Mouse (Mus musculus): Measurements from ENCODE around the gene Kcna7.
"Not testable (repeated sequence)": the region's sequence is repeated elsewhere in the genome, so short reads cannot be mapped to it uniquely, and the experiment has no call there.

Gene Kcna7

DNA sequence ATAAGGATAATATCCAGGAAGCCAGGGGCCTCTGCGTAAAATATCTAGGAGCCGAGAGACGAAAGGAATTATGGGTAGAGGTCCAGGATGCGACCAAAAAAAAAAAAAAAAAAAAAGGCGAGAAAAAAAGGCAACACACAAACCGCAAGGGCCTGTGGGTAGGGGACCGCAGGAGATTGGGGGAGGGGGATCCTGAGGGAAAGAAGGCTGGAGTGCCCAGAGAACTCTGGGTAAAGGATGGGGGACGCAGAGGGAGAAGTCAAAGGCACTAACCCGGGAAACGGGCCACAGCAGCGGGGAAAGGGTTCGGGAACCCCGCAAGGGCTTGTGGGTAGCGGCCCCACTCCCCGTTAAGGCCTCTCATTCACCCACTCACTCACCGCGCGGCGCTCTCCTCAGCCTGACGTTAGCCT, 10.3 kb upstream of the Kcna7 start:
- no peak for DNase-seq (ENCODE audit: low spot score in 2 of 2)

DNA sequence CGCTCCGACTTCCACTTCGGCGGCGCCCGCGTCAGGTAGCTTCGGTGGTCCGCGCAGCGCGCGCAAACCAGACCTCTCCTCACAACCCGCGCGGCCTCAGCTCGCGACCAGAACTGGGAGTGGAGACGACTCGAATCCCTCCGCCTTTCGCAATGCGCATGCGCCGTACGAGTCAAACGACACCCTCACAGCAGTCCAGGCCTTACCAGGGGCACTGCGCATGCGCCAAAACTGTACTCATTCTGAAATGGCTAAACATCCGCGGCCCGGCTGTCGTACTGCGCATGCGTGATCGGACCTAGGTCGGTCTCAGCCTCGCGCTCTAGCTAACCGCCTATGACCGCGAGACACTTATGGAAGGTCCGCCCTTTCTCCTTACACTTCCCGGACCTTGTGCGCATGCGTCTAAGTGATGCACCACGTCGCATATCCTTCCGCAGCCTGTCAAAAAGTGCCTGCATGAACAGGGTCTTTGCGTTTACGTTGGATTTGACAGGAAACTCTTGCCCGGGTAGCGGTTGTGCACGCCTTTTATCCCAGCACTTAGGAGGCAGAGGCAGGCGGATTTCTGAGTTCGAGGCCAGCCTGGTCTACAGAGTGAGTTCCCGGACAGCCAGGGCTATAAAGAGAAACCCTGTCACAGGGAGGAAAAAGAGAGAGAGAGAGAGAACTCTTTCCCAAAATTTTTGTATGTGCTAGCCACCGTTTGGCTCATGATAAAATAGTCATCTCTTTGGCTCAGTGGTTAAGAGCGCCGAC, 9.7 kb upstream of the Kcna7 start, which contains the start of gene Snrnp70:
Snrnp70 (minus strand) TSS at position 165 of the 759 bp plus-strand sequence.
- DNase-seq (ENCODE audit: low spot score in 2 of 2): peak; percentile 99 to 100

DNA sequence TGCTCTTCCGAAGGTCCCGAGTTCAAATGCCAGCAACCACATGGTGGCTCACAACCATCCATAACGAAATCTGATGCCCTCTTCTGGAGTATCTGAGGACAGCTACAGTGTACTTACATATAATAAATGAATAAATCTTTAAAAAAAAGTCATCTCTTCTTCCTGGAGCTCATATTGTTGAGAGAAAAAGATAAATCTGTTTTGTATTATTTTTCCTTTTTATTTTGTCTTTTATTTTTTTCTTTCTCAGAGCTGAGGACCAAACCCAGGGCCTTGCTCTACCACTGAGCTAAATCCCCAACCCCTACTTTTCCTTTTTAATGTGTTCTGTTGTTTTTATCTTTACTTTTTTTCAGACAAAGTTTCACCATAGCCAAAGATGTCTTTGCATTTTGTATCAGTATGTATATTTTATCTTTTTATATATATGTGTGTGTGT, 9.1 kb upstream of the Kcna7 start:
- not testable (repeated sequence) for DNase-seq (ENCODE audit: low spot score in 2 of 2)

DNA sequence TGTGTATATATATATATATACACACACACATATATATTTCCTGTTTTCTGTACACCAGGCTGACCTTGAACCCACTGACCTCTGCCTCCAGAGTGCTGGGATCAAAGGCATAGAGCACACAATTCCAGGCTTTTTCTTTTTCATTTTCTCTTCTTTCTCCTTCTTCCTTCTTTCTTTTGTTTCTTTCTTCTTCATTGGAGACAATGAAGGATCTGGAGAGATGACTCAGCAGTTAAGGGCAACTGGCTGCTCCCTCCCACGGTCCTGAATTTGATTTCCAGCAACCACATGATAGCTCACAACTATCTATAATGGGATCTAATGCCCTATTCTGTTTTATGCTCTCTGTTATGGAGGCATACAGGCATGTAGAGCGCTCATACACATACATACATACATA, 8.7 kb upstream of the Kcna7 start:
- no peak for DNase-seq (ENCODE audit: low spot score in 2 of 2)

DNA sequence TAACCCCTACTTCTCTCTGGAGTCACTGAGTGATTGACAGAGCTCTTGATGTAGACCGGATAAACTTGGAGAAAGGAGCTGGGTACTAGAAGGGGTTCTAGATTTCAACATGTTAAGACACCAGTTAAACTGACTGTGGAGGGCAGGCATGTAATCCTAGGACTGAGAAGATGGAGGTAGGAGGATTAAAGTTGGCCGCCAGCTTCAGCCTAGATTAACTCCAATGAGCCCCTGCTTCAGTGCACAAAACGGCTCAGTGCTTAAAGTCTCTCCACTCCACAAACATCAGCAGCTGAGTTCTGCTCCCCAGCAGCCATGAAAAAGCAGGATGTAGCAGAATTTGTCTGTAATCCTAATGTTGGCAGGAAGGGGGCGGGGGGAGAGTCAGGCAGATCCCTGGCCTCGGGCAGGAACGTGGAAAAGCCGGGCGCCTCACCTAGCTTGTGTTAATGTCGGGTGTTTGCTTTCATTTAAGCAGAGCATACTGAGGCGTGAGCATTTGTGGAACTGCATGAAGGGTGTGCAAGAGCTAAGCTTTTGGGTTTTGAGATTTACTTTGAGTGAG, 3.9 kb upstream of the Kcna7 start:
- no peak for DNase-seq (ENCODE audit: low spot score in 2 of 2)

DNA sequence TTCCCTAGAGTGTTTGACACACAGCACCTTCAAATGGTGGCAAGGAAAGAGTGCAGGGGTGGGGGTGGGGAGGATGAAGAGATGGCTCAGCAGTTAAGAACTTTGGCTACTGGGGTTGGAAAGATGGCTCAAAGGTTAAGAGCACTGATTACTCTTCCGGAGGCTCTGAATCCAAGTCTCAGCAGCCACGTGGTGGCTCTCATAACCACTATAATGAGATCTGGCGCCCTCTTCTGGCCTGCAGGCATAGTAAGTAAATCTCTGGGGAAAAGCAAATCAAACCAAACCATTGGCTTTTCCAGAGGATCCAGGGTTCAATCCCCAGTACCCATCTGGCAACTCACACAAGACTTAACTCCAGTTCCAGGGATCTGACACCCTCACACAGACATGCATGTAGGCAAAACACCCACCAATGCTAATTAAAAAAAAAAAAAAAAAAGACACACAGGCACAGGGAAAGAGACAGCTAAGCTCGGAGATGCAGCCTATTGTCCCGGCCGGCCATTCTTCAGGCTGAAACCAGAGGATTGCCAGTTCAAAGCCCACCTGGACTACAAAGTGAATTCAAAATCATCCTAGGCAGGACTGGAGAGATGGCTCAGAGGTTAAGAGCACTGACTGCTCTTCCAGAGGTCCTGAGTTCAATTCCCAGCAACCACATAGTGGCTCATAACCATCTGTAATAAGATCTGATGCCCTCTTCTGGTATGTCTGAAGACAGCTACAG, 1.8 kb upstream of the Kcna7 start:
- DNase-seq (ENCODE audit: low spot score in 2 of 2): peak; percentile 42 to 84

DNA sequence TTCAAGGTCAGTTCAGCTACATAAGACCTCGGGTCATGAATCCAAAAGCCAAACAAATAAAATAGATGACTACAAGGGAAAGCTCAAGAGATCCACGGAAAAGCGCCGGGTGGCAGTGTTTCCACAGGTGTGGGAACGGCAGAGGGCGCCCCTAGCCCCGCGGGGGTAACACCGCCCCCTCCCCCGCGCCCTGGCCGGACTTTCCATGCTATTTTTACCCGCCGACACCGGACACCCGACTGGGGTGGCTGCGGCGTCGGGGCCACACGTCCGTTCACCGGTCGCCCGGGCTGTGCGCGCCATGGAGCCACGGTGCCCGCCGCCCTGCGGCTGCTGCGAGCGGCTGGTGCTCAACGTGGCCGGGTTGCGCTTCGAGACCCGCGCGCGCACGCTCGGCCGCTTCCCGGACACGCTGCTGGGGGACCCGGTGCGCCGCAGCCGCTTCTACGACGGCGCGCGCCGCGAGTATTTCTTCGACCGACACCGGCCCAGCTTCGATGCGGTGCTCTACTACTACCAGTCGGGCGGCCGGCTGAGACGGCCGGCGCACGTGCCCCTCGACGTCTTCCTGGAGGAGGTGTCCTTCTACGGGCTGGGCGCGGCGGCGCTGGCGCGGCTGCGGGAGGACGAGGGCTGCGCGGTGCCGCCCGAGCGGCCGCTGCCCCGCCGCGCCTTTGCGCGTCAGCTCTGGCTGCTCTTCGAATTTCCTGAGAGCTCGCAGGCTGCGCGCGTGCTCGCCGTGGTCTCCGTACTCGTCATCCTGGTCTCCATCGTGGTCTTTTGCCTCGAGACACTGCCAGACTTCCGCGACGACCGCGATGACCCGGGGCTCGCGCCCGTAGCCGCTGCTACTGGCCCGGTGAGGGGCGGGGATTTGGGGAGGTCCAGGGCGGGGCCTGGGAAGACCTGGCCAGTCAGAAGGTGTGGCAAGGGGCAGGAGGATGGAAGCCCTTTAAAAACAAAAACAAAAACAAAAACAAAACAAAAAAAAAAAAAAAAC, 1.0 kb downstream of the Kcna7 start:
- DNase-seq (ENCODE audit: low spot score in 2 of 2): no peak

DNA sequence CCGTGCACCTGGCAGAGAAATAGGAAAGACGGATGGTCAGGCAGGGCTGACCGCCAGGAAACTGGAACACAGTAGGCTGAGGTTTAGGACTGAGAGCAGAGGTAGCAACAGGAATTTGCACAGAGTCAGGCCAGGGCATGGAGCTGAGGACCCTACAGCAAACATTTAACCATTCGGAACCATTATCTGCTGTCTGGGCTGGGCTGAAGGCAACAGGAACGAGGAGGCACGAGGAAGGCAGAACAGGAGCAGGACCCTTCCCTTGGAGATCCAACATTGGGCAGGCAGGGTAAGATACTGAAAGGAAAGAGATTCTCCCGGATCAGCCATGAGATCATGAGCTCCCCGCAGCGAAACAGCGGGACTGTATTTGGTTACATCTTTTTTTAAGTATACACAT, 2.4 kb downstream of the Kcna7 start:
- no peak for DNase-seq (ENCODE audit: low spot score in 2 of 2)

DNA sequence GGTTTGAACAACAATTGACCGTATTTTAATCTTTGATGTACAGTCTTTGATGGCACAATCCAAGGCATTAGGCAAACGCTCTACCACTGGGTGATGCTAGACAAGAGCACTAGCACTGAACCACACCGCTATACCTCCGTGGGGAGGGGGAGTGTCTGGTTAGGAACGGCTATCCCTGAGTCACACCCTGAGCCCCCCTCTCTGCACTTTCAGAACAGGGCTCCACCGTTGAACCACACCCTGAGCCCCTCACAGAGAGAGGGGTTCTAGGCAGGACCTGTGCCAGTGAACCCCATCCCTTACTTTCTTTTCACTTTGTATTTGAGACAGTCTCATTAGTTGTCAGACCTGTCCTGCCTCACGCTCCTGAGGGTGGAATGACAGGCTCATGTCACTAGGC, 2.9 kb downstream of the Kcna7 start:
- no peak for DNase-seq (ENCODE audit: low spot score in 2 of 2)

DNA sequence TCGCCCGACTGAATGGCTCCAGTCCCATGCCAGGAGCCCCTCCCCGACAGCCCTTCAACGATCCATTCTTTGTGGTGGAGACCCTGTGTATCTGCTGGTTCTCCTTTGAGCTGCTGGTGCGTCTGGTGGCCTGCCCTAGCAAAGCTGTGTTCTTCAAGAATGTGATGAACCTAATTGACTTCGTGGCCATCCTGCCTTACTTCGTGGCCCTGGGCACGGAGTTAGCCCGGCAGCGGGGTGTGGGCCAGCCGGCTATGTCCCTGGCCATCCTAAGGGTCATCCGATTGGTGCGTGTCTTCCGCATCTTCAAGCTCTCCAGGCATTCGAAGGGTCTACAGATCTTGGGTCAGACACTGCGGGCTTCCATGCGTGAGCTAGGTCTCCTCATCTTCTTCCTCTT, 3.5 kb downstream of the Kcna7 start:
- no peak for DNase-seq (ENCODE audit: low spot score in 2 of 2)

DNA sequence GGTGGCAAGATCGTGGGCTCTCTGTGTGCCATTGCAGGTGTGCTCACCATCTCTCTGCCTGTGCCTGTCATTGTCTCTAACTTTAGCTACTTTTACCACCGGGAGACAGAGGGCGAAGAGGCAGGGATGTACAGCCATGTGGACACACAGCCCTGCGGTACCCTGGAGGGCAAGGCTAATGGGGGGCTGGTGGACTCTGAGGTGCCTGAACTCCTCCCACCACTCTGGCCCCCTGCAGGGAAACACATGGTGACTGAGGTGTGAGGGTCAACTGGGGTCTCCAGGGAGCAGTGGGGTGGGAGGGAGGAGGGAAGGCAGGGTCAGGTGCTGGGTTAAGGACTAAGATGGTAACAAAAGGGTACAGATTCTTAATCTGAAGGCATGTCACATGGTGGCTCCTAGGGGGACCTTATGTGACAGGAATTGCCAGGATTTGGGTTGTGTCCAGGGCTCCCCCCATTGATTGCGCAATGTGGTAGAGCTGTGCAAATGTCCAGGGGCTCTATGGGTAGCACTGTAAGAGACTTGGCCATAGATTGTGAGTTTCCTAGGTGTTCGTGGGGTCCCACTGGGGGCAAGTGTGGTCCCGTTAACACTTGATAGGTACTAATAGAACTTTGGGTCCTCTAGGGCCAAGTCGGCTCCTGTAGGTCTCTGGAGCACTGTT, 4.2 kb downstream of the Kcna7 start:
- no peak for DNase-seq (ENCODE audit: low spot score in 2 of 2)

DNA sequence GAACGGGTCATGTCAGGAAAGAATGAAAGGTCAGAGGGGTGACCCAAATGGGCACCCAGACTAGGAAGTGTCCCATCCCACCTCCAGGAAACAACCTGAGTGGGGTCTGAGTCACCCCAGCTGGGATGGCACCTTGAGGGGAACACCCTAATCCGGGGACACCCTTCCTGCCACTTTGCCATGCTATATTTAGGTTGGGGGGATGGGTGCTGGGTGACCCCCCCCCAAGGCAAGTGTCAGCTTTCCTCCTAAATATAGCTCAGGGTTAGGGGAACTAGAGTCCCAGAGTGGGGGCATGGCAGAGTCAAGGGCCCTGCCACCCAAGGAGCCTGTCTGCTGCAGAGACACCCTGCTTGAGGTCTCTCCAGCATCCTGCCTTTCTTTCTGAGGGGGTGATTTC, 7.0 kb downstream of the Kcna7 start:
- DNase-seq (ENCODE audit: low spot score in 2 of 2): no peak

DNA sequence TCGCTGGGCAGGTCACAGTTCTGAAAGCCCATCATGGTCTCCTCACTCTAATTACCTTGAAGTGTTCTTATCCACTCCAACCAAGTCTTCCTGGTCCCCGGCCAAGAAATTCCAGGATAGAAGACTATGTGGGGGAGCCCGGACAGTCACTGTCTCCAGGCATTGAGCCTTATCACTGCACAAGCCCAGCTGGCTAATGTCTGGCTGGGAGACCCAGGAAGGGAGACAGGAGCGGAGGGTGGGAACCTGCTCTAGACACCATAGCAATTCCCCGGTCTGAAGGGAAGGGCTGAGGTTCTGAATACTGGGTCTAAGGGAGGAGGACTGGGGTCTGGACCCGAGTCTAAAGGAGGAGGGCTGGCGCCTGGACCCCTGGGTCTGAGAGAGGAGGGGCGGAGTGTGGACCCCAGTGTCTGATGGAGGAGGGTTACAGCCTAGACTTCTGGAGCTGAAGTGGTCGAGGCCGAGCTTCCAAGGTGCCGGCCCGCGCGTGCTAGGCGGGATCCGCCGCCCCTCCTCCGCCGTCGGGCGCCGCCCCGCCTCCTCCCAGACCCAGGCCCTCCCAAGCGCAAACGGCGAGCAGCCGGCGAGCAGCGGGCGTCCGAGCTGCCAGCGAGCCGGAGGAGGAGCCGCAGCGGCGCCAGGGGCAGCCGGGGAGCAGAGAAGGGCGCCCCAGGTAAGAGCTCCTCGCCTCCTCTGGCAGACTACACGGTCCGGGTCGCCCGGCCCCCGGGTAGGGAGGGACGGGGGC, 7.8 kb downstream of the Kcna7 start, which contains the start of gene Ntf5:
Ntf5 (plus strand) TSS at position 583 of the 751 bp plus-strand sequence.
- no peak for DNase-seq (ENCODE audit: low spot score in 2 of 2)

DNA sequence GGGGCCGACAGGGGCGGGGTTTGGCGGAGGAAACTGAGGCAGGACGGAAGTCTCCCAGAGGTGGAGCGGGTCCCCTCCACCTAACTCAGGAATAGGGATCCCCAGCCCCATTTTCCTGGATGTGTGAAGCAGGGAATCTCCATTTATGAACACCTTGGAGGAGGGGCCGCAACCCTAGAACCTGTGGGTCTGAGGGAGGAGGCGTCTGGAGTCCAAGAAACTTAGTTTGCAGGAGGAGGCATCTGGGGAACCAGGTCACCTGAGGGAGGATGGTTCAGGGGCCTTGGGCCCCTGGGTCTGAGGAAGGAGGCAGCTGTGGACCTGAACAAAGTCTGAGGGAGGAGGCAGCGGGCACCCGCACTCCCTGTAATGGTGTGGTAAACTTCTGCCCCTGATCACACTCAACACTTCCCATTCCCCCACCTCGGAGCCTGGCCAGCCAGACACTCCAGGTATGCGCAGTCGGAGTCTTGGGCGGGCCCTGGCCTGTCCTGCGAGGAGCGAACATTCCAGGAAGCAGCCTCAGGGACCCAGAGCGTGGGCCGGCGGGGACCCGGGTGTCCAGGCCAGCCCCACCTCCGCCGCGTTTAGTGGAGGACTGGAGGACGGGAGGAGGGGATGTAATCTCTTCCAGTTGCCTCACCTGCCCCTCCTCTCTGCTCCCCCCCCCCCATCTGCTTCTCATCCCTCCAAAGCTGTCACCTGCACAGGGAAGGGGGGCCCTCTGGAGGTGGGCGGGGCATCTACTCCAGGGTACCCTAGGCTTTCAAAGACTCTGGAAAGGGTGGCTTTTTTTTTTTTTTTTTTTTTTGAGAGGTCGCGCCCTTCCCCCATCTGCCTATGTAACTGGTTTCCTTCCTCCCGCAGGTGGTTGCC, 8.6 kb downstream of the Kcna7 start:
- DNase-seq (ENCODE audit: low spot score in 2 of 2): no peak

DNA sequence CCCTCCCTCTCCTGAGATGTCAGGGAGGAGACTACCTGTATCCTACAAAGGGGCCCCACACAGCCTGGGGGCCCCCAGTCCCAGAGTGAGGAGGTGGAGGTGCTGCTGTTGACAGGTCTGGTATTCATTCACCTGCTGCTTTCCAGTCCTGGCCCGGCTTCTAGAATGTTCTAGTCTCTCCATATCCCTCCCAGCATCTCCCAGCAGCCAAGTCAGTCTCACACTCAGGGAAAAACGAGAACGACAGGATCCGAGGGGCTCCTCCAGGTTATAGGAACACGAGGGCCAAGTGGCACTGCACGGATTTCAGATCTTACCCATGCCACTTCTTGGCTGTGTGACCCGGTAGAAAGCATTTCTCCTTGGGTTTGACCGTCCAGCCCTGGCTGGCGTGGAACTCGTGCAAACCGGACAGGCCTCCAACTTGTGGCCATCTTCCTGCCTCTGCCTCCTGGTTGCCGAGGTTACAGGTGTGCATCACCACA, 9.3 kb downstream of the Kcna7 start:
- no peak for DNase-seq (ENCODE audit: low spot score in 2 of 2)

DNA sequence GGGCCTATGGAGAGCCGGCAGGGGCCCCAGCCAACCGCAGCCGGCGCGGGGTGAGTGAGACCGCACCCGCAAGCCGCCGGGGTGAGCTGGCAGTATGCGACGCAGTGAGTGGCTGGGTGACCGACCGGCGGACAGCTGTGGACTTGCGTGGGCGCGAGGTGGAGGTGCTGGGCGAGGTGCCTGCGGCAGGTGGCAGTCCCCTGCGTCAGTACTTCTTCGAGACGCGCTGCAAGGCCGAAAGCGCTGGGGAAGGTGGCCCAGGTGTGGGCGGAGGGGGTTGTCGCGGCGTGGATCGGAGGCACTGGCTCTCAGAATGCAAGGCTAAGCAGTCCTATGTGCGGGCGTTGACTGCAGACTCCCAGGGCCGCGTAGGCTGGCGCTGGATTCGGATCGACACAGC, 10.2 kb downstream of the Kcna7 start:
- DNase-seq (ENCODE audit: low spot score in 2 of 2): no peak

DNA sequence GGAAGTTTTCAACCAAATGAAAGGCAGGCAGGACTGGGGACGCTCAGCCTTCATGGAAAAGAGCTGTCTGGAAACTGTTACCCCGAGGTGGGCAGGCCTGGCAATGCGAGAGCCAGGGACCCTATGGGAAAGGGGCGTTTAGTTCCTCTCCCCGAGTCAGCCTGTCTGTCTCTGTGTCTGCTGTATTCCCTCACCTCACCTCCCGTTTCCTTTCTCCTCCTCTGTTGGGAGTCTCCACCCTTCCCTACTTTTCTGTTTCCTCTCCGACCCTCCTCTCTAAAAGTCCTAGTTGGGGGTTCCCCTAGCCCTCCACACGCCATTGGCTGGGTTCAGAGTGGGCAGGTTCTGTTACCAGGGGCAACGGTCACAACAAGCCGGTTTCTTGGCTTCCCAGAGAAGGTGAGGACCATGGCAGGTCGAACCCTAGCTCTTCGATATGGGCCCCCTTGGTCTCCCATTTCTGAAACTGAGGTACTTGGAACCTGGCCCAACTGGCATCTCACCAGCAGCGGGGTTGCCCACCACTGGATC, 12.6 kb downstream of the Kcna7 start:
- DNase-seq (ENCODE audit: low spot score in 2 of 2): no peak

DNA sequence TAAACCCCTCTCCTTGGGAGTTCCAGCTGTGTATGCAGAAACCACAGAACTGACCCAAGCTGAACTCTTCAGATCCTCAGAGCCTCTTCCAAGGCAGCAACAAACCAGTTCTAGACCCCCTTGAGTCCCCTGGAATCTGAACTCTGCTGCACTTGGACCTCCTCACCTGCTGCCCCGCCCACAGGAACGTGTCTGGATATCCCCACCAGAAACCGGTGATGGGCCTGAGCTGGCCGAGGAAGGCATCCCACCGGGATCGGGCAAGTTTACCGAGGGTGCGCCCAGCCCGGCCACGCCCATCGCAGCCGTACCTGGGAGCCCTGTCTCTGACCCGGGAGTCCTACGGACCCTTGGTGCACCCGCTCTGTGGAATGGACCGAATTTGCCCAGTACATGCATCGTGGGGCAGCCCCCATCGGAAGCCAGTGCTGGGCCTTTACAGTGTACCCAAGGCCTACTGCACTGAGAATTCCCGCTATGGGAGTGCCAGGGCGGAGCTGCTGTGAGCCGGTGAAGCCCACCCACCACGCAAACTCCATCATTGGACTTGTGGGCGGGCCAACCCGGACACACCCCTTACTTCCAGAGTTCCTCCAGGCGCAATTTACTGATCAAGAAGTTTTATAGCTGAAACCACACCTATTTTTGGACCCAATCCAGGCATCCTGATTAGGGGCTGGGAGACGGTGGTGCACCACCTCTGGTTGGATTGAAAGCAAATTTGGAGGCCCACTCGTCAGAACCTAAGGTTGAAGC, 14.6 kb downstream of the Kcna7 start:
- no peak for DNase-seq (ENCODE audit: low spot score in 2 of 2)
